Mouse (Mus musculus) thymus, adult 2 months (tissue): ENCODE results near the gene Manba. TPM values are rescaled to one million over a fixed set of nuclear protein-coding genes. Genes with fewer than 3 reads are reported as not detected.
"Not testable (repeated sequence)": the region's sequence is repeated elsewhere in the genome, so short reads cannot be mapped to it uniquely, and the experiment has no call there.

Source experiments
- DNase-seq: peaks from one replicate; pipeline ENCODE4 v3.0.0; 2021
- H3K27ac ChIP-seq: fragments of 200-500 bp; 2 replicates; pipeline ENCODE4 v1.5.1; 2012; ENCODE audit warnings: low read length, control low read depth; ENCODE audit not compliant: control insufficient read depth, insufficient read depth
- H3K27me3 ChIP-seq: fragments of 200-500 bp; 2 replicates; pipeline ENCODE4 v1.6.1; 2012; ENCODE audit warnings: mild to moderate bottlenecking, low read length, moderate library complexity, mixed read lengths; ENCODE audit not compliant: control insufficient read depth, insufficient read depth
- H3K36me3 ChIP-seq: fragments of 200-500 bp; 2 replicates; pipeline ENCODE4 v1.6.1; 2012; ENCODE audit warnings: mild to moderate bottlenecking, low read length, moderate library complexity; ENCODE audit not compliant: control insufficient read depth, insufficient read depth
- H3K4me1 ChIP-seq: fragments of 200-500 bp; replicated peaks from 2 replicates; pipeline ENCODE4 v1.6.1; 2012; ENCODE audit warnings: low read length; ENCODE audit not compliant: control insufficient read depth, insufficient read depth
- H3K4me3 ChIP-seq: fragments of 200-500 bp; 2 replicates; pipeline ENCODE4 v1.5.1; 2012; ENCODE audit warnings: mild to moderate bottlenecking, low read length, control low read depth, moderate library complexity; ENCODE audit not compliant: control insufficient read depth, insufficient read depth
- CTCF ChIP-seq: fragments of 200-500 bp; IDR thresholded peaks from 2 replicates; pipeline ENCODE4 v1.5.1; 2012; ENCODE audit warnings: mild to moderate bottlenecking, control low read depth, low read length, moderate library complexity, borderline replicate concordance; ENCODE audit not compliant: control insufficient read depth, poor library complexity, insufficient read depth; ENCODE audit errors: extremely low read depth
- POLR2A ChIP-seq: fragments of 200-500 bp; IDR thresholded peaks from 2 replicates; pipeline ENCODE4 v1.6.1; 2012; ENCODE audit warnings: mild to moderate bottlenecking, low read length, control low read depth, moderate library complexity; ENCODE audit not compliant: control insufficient read depth, poor library complexity, insufficient read depth; ENCODE audit errors: extremely low read depth
- WGBS: fragments of 180-500 bp; shearing (Covaris S2); methylation state at CpG from one replicate; pipeline ENCODE4 v1.1.7; 2018; 5-methylcytosine and 5-hydroxymethylcytosine counted together
- polyA plus RNA-seq: library from polyadenylated mRNA; depleted of rRNA; stranded (reverse); fragments of >200 nt; gene quantifications from 2 replicates; pipeline ENCODE4 v1.2.3, GENCODE M21; 2012

The Manba gene
- polyA plus RNA-seq, 1 experiment: 7.2 TPM

DNA sequence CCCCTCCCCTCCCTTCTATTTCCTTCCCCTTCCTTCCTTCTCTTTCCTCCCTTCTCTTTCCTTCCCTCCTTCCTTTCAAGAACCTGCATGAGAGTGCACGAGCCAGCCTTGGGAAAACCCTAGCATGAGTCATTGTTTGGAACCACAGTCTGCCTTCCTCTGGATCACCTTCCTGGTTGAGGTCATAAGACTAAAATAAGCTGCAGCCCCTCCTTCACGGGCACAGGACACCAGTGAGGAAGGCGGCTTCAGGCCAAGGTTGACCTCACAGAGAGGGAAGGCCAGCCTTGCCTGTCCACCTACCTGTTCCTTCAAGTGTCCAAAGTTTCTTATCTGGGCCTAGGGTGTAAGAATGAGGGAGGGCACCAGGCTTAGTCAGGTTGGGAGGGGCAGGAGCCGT is 36.6 kb downstream of the Manba start:
- Histone ChIP-seq H3K36me3 (no peaks in the 10 kb centered on the region), H3K4me3 (no peak overlapping the region), H3K27me3 (no peaks in the 10 kb centered on the region), H3K27ac (no peak overlapping the region), H3K4me1 (peaks cover 7% of the 10 kb centered on the region)
- DNase-seq: no peak
- 79% methylated on average over 4 of the region's 4 CpGs for WGBS
- no peak for TF ChIP-seq CTCF
- no peak for TF ChIP-seq POLR2A

DNA sequence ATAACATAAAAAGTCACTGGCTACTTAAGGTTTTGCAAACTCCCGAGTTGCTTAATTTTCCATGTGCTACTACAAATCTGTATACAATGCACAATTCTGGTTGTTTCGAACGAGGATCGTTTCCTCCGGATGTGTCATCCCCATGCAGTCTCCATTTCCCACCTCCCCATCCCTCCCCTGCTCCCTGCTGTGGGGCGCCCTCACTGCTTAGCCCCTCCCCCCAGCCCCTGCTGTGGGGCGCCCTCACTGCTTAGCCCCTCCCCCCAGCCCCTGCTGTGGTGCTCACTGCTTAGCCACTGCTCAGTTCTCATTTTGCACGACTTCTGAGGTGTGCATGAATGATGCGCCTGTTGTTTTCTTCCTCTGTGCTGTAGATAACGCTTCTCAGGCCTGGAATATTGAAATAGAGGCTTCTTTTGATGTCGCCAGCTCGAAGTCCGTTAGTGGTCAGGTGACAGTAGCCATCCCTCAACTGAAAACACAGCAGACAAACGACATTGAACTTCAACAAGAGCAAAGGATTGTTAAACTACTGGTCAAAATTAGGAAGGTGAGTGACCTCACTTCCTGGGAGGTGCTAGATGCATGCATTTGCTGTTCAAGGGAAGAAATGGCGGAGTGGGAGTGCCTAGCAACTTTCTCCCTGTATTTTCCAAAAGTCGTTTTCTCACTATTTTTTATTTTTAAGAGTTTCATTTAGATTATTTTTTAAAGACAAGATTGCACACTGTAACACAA is 37.4 kb downstream of the Manba start:
- no peak for TF ChIP-seq CTCF
- no peak for TF ChIP-seq POLR2A
- Histone ChIP-seq H3K27me3 (no peaks in the 10 kb centered on the region), H3K4me3 (no peak overlapping the region), H3K4me1 (peaks cover 4% of the 10 kb centered on the region; the same call in 1 of the 2 replicates), H3K36me3 (no peaks in the 10 kb centered on the region), H3K27ac (no peak overlapping the region)
- WGBS: 84% methylated on average over 16 of the region's 16 CpGs
- no peak for DNase-seq

DNA sequence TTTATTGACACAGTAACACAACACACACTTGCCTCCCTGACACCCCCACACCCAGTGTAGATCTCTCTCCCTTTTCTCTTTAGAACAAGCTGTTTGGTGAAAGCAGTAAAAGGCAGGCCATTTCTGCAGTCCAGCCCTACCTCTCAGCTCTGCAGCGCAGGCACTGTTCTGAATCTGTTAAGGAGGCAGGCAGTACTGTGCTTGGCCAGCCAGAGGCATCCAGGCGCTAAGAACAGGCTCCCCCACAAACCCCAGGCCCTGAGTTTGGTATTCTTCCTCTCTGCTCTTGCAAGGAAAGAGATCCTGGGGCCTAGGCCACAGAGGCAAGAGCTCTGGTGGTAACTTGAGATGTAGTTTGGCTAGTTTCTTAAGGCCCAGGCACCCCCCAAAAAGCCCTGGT is 39.5 kb downstream of the Manba start:
- WGBS: 91% methylated on average over 2 of the region's 2 CpGs
- not testable (repeated sequence) for H3K4me1 ChIP-seq, H3K4me3 ChIP-seq, DNase-seq, H3K36me3 ChIP-seq, H3K27me3 ChIP-seq, H3K27ac ChIP-seq

DNA sequence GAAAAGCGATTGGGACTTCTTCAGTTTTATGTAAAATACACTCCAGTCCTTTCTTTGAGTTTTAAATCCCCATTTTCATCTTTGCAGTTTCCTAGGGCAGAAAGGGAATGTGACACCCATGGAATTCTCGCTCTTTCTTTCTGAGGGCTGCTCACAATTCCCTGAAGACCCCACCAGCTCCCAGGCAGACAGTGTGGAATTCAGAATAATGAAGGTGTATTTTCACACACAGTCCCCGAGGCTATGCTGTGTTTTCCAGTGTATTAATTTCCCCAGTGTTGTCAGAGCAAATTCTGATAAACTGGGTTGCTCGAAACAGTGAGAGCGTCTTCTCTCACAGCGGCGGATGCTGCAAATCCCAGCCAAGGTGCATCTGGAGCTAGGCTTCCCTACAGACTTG is 44.3 kb downstream of the Manba start:
- WGBS: 95% methylated on average over 7 of the region's 7 CpGs
- H3K27me3 ChIP-seq: no peaks in the 10 kb centered on the region
- H3K4me1 ChIP-seq: no peaks in the 10 kb centered on the region
- no peak for DNase-seq
- no peak overlapping the region for H3K27ac ChIP-seq
- TF ChIP-seq POLR2A: no peak
- TF ChIP-seq CTCF: no peak
- no peaks in the 10 kb centered on the region for H3K36me3 ChIP-seq
- no peak overlapping the region for H3K4me3 ChIP-seq

DNA sequence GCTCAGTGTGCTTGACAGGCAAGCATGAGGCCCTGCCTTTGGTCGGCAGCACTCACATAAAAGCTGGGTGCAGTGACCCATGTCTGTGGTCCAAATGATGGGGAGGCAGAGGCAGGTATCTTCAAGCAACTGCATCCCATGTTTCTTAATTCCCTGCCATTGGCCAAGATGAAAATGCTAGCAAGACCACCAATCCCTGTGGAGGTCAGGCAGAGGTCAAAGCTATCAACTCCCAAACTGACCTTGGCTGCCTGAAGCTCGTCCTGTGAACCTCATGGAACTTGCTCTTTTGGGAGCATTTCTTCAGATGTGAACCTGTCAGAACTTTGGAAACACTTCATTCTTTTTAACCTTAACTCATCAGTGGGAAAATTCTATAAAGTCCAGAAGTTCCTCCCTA is 46.4 kb downstream of the Manba start:
- WGBS: 97% methylated on average over 2 of the region's 2 CpGs
- Histone ChIP-seq H3K27me3 (no peaks in the 10 kb centered on the region), H3K27ac (no peak overlapping the region), H3K4me3 (no peak overlapping the region), H3K36me3 (no peaks in the 10 kb centered on the region), H3K4me1 (no peaks in the 10 kb centered on the region)
- DNase-seq: no peak
- TF ChIP-seq CTCF (no peak), POLR2A (no peak)

DNA sequence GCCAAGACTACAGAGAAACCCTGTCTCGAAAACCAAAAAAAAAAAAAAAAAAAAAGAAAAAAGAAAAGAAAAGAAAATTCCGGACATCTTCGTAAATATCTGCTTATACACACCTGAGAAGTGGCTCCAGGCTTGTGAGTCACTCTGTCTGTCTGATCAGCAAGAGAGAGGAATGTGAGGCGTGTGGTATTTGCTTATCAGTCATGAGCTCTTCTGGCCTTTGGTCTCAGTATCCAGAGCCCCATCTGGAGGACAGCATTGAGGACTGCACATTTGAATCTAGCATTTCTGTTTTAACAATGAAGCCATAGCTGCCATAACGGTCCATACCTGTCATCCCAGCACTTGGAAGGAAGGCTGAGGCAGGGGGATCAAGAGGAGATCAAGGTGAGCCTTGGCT is 48.7 kb downstream of the Manba start:
- H3K4me1 ChIP-seq: no peaks in the 10 kb centered on the region
- DNase-seq: no peak
- no peaks in the 10 kb centered on the region for H3K36me3 ChIP-seq
- 89% methylated on average over 4 of the region's 5 CpGs for WGBS
- TF ChIP-seq POLR2A (no peak), CTCF (no peak)
- no peaks in the 10 kb centered on the region for H3K27me3 ChIP-seq
- no peak overlapping the region for H3K27ac ChIP-seq
- no peak overlapping the region for H3K4me3 ChIP-seq
